In the genomic region with DNA sequence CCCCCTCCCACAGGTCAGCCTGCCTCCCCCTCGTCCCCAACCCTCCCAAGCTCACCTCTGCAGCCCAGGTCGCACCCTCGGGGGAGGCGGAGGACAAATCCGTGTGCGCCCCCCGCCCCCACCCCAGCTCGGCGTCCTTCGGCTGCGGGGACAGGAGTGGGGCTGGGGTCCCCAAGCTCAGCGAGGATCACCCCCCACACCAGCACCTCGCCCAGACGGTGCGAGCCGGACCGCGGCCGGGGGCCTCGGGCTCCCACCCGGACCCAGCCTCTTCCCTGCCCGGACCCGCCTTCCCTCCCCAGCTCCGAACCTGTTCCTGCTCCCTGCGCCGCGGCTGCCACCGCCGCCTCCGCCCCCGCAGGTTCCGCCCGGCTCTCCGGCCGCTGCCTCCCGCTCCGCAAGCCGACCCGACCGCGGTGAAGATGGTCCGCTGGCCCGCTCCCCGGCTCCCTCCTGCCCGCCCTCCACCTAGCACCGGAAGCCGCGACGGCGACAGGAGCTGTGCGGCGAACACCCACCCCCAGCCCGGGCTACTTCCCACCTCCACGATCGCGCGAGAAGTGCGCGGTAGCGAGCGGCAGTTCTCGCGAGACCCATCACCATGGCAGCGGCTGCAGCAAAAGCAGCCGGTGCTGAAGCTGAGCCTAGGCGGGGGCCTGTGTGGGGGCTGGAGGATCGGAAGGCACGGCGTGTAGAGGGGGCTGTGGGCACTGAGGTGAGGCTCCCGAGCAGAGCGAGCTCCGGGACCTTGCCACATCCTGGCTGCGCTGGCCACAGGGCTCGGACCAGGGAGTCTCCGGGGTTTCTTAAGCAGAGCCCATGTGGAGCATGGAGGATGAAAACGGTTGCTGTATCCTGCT, we compare ENCODE assay signal across 8 mouse cellular contexts. TPM values are rescaled to one million over a fixed set of nuclear protein-coding genes. Genes with fewer than 3 reads are reported as not detected.
A peak's percentile ranks its signal among the peaks of the same experiment; 100 is the strongest.
DNase-seq lines count a peak whose midpoint lies in the region; ATAC-seq and TF ChIP-seq lines count a peak whose summit lies in the region.

A gene (minus strand): TSS at position 545 of the 860 bp plus-strand sequence.

- peak within 1 kb of the TSS; percentile 63 to 94 for H3K4me3 ChIP-seq in MEL (ENCODE audit: control insufficient read depth in 1 of 2, insufficient read depth in 1 of 2, low read depth in 2 of 2, low read length in 2 of 2)
- peak within 1 kb of the TSS; percentile 80 for H3K4me3 ChIP-seq in cerebellum, adult 2 months (replicated peaks; ENCODE audit: insufficient read depth, low read depth, low read length)
- H3K4me3 ChIP-seq in lung, embryonic 16.5 days (ENCODE audit: low read length), result peak within 1 kb of the TSS; percentile 93

- TF ChIP-seq EP300 in MEL (IDR thresholded peaks at IDR 0.05; ENCODE audit: low read depth in 1 of 2, low read length in 2 of 2), result peak in 1 of 2 experiments; percentile 4; a peak in 1 of 4 replicates

- ATAC-seq in hematopoietic stem cell, adult 5-6 weeks (replicated peaks in 1 of 2; ENCODE audit: insufficient read depth in 1 of 2, low FRiP score in 2 of 2, low TSS enrichment in 1 of 2, low read depth in 1 of 2, poor library complexity in 2 of 2, severe bottlenecking in 2 of 2), result peak; percentile 93 to 96
- ATAC-seq in lung, embryonic 16.5 days (ENCODE audit: low read depth), result peak; percentile 97

- H3K9ac ChIP-seq in MEL (ENCODE audit: control insufficient read depth, low read depth, low read length, poor library complexity, severe bottlenecking), result peak within 1 kb of the TSS; percentile 95
- peak within 1 kb of the TSS; percentile 93 for H3K9ac ChIP-seq in lung, embryonic 16.5 days (ENCODE audit: low read length)

- TF ChIP-seq CTCF in MEL (IDR thresholded peaks at IDR 0.05 in 2 of 3, conservative IDR thresholded peaks at IDR 0.05 in 1 of 3; ENCODE audit: control insufficient read depth in 1 of 3, insufficient read depth in 1 of 3, low read depth in 2 of 3, low read length in 3 of 3, poor library complexity in 1 of 3, severe bottlenecking in 1 of 3), result no peak
- TF ChIP-seq CTCF in cerebellum, adult 2 months (IDR thresholded peaks at IDR 0.05; ENCODE audit: borderline replicate concordance, insufficient read depth, low read depth, low read length), result no peak

- no peaks in the 10 kb centered on the region for H3K9me3 ChIP-seq in MEL (replicated peaks; ENCODE audit: insufficient read depth, low read length)
- H3K9me3 ChIP-seq in lung, embryonic 16.5 days (ENCODE audit: control insufficient read depth, low read length), result no peaks in the 10 kb centered on the region

- H3K4me2 ChIP-seq in lung, embryonic 16.5 days (ENCODE audit: low read depth, low read length), result peak within 1 kb of the TSS; percentile 93

- H3K27ac ChIP-seq in MEL (ENCODE audit: control insufficient read depth, low read depth, low read length), result peak within 1 kb of the TSS; percentile 45
- H3K27ac ChIP-seq in cerebellum, adult 2 months (ENCODE audit: insufficient read depth, low read length), result peak within 1 kb of the TSS; percentile 64
- H3K27ac ChIP-seq in lung, embryonic 16.5 days (ENCODE audit: low read length), result peak within 1 kb of the TSS; percentile 79

- H3K36me3 ChIP-seq in MEL (ENCODE audit: control insufficient read depth in 1 of 2, insufficient read depth in 2 of 2, low read length in 2 of 2), result peaks cover 0 to 9% of the 10 kb centered on the region in 2 experiments; a peak in 2 of 4 replicates
- peaks cover 3% of the 10 kb centered on the region; the same call in 1 of the 2 replicates for H3K36me3 ChIP-seq in lung, embryonic 16.5 days (ENCODE audit: control insufficient read depth, insufficient read depth, low read length)

- no peak for TF ChIP-seq RAD21 in MEL (IDR thresholded peaks at IDR 0.05; ENCODE audit: low read depth, low read length)

- peaks cover 3 to 18% of the 10 kb centered on the region in 2 experiments; a peak in 2 of 4 replicates for H3K4me1 ChIP-seq in MEL (ENCODE audit: control insufficient read depth in 1 of 2, insufficient read depth in 2 of 2, low read length in 2 of 2)
- no peaks in the 10 kb centered on the region for H3K4me1 ChIP-seq in cerebellum, adult 2 months (ENCODE audit: control insufficient read depth, insufficient read depth, low read length)
- peaks cover 11% of the 10 kb centered on the region for H3K4me1 ChIP-seq in lung, embryonic 16.5 days (replicated peaks; ENCODE audit: control insufficient read depth, insufficient read depth, low read length)

- no peaks in the 10 kb centered on the region; a peak in 2 of 4 replicates for H3K27me3 ChIP-seq in MEL (ENCODE audit: control insufficient read depth in 1 of 2, insufficient read depth in 2 of 2, low read length in 2 of 2)
- H3K27me3 ChIP-seq in cerebellum, adult 2 months (ENCODE audit: control insufficient read depth, insufficient read depth, low read length), result no peaks in the 10 kb centered on the region
- peaks cover 6% of the 10 kb centered on the region; the same call in 1 of the 2 replicates for H3K27me3 ChIP-seq in lung, embryonic 16.5 days (ENCODE audit: control insufficient read depth, insufficient read depth, low read depth, low read length)

- H3K79me2 ChIP-seq in MEL (ENCODE audit: control insufficient read depth, insufficient read depth, low read length, poor library complexity), result peaks cover 29% of the 10 kb centered on the region

- DNase-seq in MEL (ENCODE audit: low read depth, low spot score), result peak; percentile 98
- peak; percentile 94 to 95 for DNase-seq in cerebellum, adult 2 months
- peak; percentile 97 for DNase-seq in forelimb bud, embryonic 11.5 days (ENCODE audit: low read depth, low spot score)
- peak; percentile 86 for DNase-seq in layer of hippocampus, adult 9-10 months (ENCODE audit: low spot score)
- peak; percentile 94 for DNase-seq in ovary, postnatal 10 days (ENCODE audit: low spot score)
- DNase-seq in thymus, postnatal 10 days (ENCODE audit: low spot score in 2 of 2), result peak; percentile 98

- peak; percentile 93 to 95 for TF ChIP-seq POLR2A in MEL (IDR thresholded peaks at IDR 0.05; ENCODE audit: control insufficient read depth in 1 of 2, insufficient read depth in 1 of 2, low read depth in 1 of 2, low read length in 2 of 2, poor library complexity in 1 of 2)
- peak; percentile 86 for TF ChIP-seq POLR2A in cerebellum, adult 2 months (IDR thresholded peaks at IDR 0.05; ENCODE audit: borderline replicate concordance, insufficient read depth, low read length)

- WGBS in cerebellum, adult 2 months, result under 1% methylated on average over 73 of the region's 76 CpGs
- WGBS in lung, embryonic 16.5 days, result under 1% methylated on average over 66 of the region's 76 CpGs

TF ChIP-seq in MEL, 35 proteins besides CTCF, POLR2A, EP300 and RAD21 (continues in another document):
- TF ChIP-seq JUND (IDR thresholded peaks at IDR 0.05; ENCODE audit: low read depth, low read length) (no peak), HCFC1 (IDR thresholded peaks at IDR 0.05; ENCODE audit: low read depth, low read length) (peak; percentile 87), GABPA (IDR thresholded peaks at IDR 0.05; ENCODE audit: low read depth, low read length) (no peak), UBTF (IDR thresholded peaks at IDR 0.05; ENCODE audit: borderline replicate concordance, insufficient read depth, low read depth, low read length) (peak; percentile 91; the same call in 1 of the 2 replicates), NRF1 (IDR thresholded peaks at IDR 0.05; ENCODE audit: insufficient read depth, low read depth, low read length, poor library complexity, severe bottlenecking) (peak; percentile 27; the same call in 1 of the 2 replicates), POLR2AphosphoS5 (IDR thresholded peaks at IDR 0.05; ENCODE audit: borderline replicate concordance, low read depth, low read length) (no peak), TAL1 (IDR thresholded peaks at IDR 0.05; ENCODE audit: low read length) (no peak), E2F4 (IDR thresholded peaks at IDR 0.05; ENCODE audit: borderline replicate concordance, low read depth, low read length) (no peak), USF2 (IDR thresholded peaks at IDR 0.05; ENCODE audit: borderline replicate concordance in 1 of 2, insufficient read depth in 1 of 2, low read depth in 1 of 2, low read length in 2 of 2) (no peak), NELFE (IDR thresholded peaks at IDR 0.05; ENCODE audit: low read depth, low read length) (peak; percentile 92), BHLHE40 (IDR thresholded peaks at IDR 0.05; ENCODE audit: borderline replicate concordance, low read depth, low read length) (no peak), ZMIZ1 (IDR thresholded peaks at IDR 0.05; ENCODE audit: low read depth, low read length) (peak; percentile 91), SMC3 (IDR thresholded peaks at IDR 0.05; ENCODE audit: low read depth, low read length) (no peak), ZKSCAN1 (IDR thresholded peaks at IDR 0.05; ENCODE audit: low read depth, low read length) (no peak), MEF2A (IDR thresholded peaks at IDR 0.05; ENCODE audit: extremely low read depth, insufficient replicate concordance, low read depth, low read length, poor library complexity, severe bottlenecking) (no peak), ZC3H11A (IDR thresholded peaks at IDR 0.05; ENCODE audit: low read depth, low read length) (no peak), MAX (IDR thresholded peaks at IDR 0.05; ENCODE audit: low read length) (no peak; the same call in 1 of the 2 replicates), CHD2 (IDR thresholded peaks at IDR 0.05; ENCODE audit: low read length) (peak; percentile 99), RCOR1 (IDR thresholded peaks at IDR 0.05; ENCODE audit: low read depth, low read length) (no peak), POLR2AphosphoS2 (IDR thresholded peaks at IDR 0.05; ENCODE audit: low read length) (peak; percentile 86), MAZ (IDR thresholded peaks at IDR 0.05; ENCODE audit: low read depth, low read length) (peak; percentile 83), KAT2A (conservative IDR thresholded peaks at IDR 0.05; ENCODE audit: low read depth, low read length) (no peak; the same call in 1 of the 2 replicates), USF1 (IDR thresholded peaks at IDR 0.05; ENCODE audit: low read depth, low read length) (no peak), TCF12 (IDR thresholded peaks at IDR 0.05; ENCODE audit: low read depth, low read length) (peak; percentile 74), ETS1 (IDR thresholded peaks at IDR 0.05; ENCODE audit: low read depth, low read length) (0 out of 2 replicates have a peak, but pooled peaks have one; percentile 6), MAFK (IDR thresholded peaks at IDR 0.05; ENCODE audit: borderline replicate concordance, low read depth, low read length) (no peak), TBP (IDR thresholded peaks at IDR 0.05; ENCODE audit: low read depth, low read length) (peak; percentile 79; the same call in 1 of the 2 replicates)

RNA-seq across cellular contexts. Expression of the gene that starts here (rescaled TPM):
- total RNA-seq in MEL (2012; rRNA removed), result 37.4 and 41.1 TPM in 2 replicates
- 100 to 1,000 TPM; 140 to 239 TPM for polyA plus RNA-seq in MEL (2012; ENCODE audit: insufficient read depth in 1 of 2, insufficient read length in 2 of 2, low read depth in 1 of 2, low replicate concordance in 2 of 2, missing spikeins in 1 of 2)
- polyA plus RNA-seq in cerebellum, adult 2 months (2012; rRNA removed), result 202 and 210 TPM in 2 replicates
- total RNA-seq in hematopoietic stem cell, adult 5-6 weeks (2017), result 36.0 and 38.6 TPM in 2 replicates
- polyA plus RNA-seq in lung, embryonic 16.5 days (2015; fragmentation: Nextera tagmentation; extraction: Ambion mirVana), result 40.2 and 40.6 TPM in 2 replicates

Comparison
In these comparisons a context has a peak if more than half of its experiments do, and no peak if none do; other contexts are left out.
1. Peak in every context shown above with its lines: DNase-seq, ATAC-seq, H3K4me3 ChIP-seq and H3K27ac ChIP-seq.